Mouse (Mus musculus) right cerebral cortex, adult 18-20 months (tissue): ENCODE measurements around the gene Gm20388.
"Not testable (repeated sequence)": the region's sequence is repeated elsewhere in the genome, so short reads cannot be mapped to it uniquely, and the experiment has no call there.

ENCODE experiments used
- DNase-seq: peaks from one replicate; pipeline ENCODE4 v3.0.0; 2022; ENCODE audit warnings: mixed read lengths

The Gm20388 gene

GRCm38 (mm10) chr8:123809342-123809741 lies 3898.7 kb downstream of the Gm20388 start:
- not testable (repeated sequence) for DNase-seq

GRCm38 (mm10) chr8:123812227-123812626 lies 3901.6 kb downstream of the Gm20388 start:
- no peak for DNase-seq

GRCm38 (mm10) chr8:123813173-123813891 lies 3902.7 kb downstream of the Gm20388 start:
- no peak for DNase-seq

- no peak for DNase-seq
These were observed 3903.2 kb downstream of the Gm20388 start for GRCm38 (mm10) chr8:123813892-123814266.

GRCm38 (mm10) chr8:123815325-123815724 lies 3904.7 kb downstream of the Gm20388 start:
- no peak for DNase-seq

- no peak for DNase-seq
These were observed 3906.3 kb downstream of the Gm20388 start for GRCm38 (mm10) chr8:123816939-123817338.

- no peak for DNase-seq
These were observed 3907.1 kb downstream of the Gm20388 start for GRCm38 (mm10) chr8:123817747-123818146.

GRCm38 (mm10) chr8:123819683-123820610 lies 3909.3 kb downstream of the Gm20388 start:
- no peak for DNase-seq

GRCm38 (mm10) chr8:123820780-123821179 lies 3910.1 kb downstream of the Gm20388 start:
- no peak for DNase-seq

GRCm38 (mm10) chr8:123823111-123823510 lies 3912.5 kb downstream of the Gm20388 start:
- no peak for DNase-seq

GRCm38 (mm10) chr8:123823532-123824123 lies 3913.0 kb downstream of the Gm20388 start:
- DNase-seq = no peak

- no peak for DNase-seq
These were observed 3915.4 kb downstream of the Gm20388 start for GRCm38 (mm10) chr8:123826001-123826400.

GRCm38 (mm10) chr8:123826758-123827157 lies 3916.1 kb downstream of the Gm20388 start:
- DNase-seq = no peak

GRCm38 (mm10) chr8:123827523-123827922 lies 3916.9 kb downstream of the Gm20388 start:
- DNase-seq = no peak

GRCm38 (mm10) chr8:123832757-123833156 lies 3922.1 kb downstream of the Gm20388 start:
- no peak for DNase-seq

GRCm38 (mm10) chr8:123835451-123835850 lies 3924.8 kb downstream of the Gm20388 start:
- peak; percentile 57 for DNase-seq

GRCm38 (mm10) chr8:123836354-123836753 lies 3925.7 kb downstream of the Gm20388 start:
- DNase-seq = peak; percentile 57

- no peak for DNase-seq
These were observed 3927.9 kb downstream of the Gm20388 start for GRCm38 (mm10) chr8:123838496-123838895.

GRCm38 (mm10) chr8:123840578-123841345 lies 3930.1 kb downstream of the Gm20388 start:
- peak; percentile 93 for DNase-seq

GRCm38 (mm10) chr8:123842086-123842485 lies 3931.4 kb downstream of the Gm20388 start:
- no peak for DNase-seq

GRCm38 (mm10) chr8:123844341-123844740 lies 3933.7 kb downstream of the Gm20388 start:
- DNase-seq = no peak

GRCm38 (mm10) chr8:123845114-123845513 lies 3934.5 kb downstream of the Gm20388 start:
- DNase-seq = no peak

GRCm38 (mm10) chr8:123845991-123846390 lies 3935.3 kb downstream of the Gm20388 start:
- DNase-seq = no peak
